Mouse (Mus musculus) kidney, adult 8-10 months (tissue): ENCODE data around the gene Loxl4.

Experiments used
- DNase-seq, 2 experiments: peaks; one replicate each; pipeline ENCODE4 v3.0.0; 2022

The Loxl4 gene

DNA sequence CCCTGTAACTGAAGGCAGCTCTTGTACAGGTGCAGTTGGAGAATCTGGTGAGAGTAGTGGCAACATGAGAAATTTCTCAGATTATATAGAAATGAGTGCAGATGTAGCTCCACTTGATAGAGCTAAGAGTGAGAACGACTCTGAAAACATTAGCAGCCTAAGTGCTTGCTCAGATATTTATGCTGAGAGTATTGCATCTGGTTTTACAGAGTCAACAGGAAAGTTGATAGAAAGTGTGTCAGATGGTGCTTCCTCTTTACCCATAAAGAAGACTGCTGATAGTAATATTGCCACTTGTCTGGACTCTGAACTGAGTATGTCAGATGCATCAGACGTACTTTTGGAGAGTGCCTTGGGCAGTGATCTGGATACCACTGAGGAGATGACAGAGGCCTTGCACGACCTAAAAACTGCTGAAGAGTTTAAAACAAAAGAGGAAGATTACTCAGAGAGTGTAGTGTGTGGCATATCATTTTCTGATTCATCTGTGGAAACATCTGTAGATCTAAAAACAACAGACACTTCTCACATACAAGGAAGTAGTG lies 48.8 kb downstream of the Loxl4 start:
- DNase-seq = no peak

DNA sequence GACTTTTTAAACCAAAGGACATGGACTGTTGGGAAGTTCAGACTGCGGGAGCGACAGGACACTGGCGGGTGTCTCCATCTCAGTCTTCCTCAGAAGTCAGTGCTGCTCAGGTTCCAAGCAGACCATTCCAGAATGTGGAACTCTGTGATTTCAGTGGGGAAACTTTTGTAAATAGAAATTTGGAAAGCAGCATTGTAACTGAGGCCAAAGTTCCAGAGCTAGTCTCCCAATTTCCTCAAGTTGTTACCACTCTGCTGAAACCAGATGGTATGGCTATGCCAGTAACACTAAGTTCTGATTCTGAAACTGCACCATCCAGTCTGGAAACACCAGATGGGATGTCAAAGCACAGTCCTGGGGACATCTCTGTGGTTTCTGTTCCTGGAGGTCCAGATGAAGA lies 49.6 kb downstream of the Loxl4 start:
- no peak for DNase-seq

DNA sequence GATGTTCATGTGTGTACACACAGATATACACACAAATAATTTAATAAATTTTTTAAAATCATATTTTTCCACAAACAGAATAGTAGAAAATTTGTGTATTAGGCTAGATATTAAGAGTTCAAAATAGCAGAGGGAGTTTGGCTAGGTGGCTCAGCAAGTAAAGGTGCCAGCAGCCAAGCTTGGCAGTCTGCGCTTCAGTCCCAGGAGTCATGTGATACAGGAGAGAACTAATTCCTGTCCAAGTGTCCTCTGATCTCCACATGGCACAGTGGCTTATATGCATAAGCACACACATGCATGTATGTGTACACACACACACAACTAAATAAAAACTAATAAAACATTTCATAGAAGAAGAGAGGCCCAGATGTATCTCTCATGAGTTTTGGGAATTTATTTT lies 50.6 kb downstream of the Loxl4 start:
- DNase-seq = peak in 1 of 2 experiments; percentile 14

DNA sequence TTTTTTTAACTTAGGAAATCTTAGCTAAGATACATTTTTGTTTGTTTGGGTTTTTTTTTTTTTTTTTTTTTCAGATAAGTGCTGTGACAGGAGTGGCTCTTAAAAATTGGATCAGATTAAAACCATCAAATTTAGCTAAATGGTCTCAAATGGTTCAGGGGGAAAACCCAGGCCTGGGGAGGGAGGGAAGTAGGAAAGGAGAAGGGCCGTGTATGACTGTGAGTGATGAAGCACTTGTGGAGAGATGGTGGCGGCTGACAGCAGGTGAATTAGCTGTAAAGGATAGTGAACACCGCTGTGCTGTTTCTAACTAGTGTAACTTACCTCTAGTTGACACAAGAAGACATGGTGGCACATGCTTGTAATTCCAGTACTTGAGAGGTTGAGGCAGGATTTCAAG lies 53.9 kb downstream of the Loxl4 start:
- DNase-seq = no peak
